Mouse (Mus musculus) ES-Bruce4 (cell line): ENCODE measurements around the gene Ep300. TPM values are rescaled to one million over a fixed set of nuclear protein-coding genes. Genes with fewer than 3 reads are reported as not detected.
"Not testable (repeated sequence)": the region's sequence is repeated elsewhere in the genome, so short reads cannot be mapped to it uniquely, and the experiment has no call there.

ENCODE experiments used
- H3K27ac ChIP-seq: 2 replicates; pipeline ENCODE4 v1.5.1; 2012; ENCODE audit warnings: low read length, inconsistent platforms; ENCODE audit not compliant: insufficient read depth
- H3K27me3 ChIP-seq: 2 replicates; pipeline ENCODE4 v1.6.1; 2012; ENCODE audit warnings: mild to moderate bottlenecking, low read length, inconsistent platforms; ENCODE audit not compliant: control insufficient read depth, poor library complexity, insufficient read depth, severe bottlenecking
- H3K36me3 ChIP-seq: 2 replicates; pipeline ENCODE4 v1.6.1; 2012; ENCODE audit warnings: inconsistent platforms, mild to moderate bottlenecking, low read length, moderate library complexity; ENCODE audit not compliant: control insufficient read depth, poor library complexity, insufficient read depth, severe bottlenecking
- H3K4me1 ChIP-seq: one replicate; pipeline ENCODE4 v1.8.1; 2011; ENCODE audit warnings: low read length; ENCODE audit not compliant: control insufficient read depth, insufficient read depth
- H3K4me3 ChIP-seq: 2 replicates; pipeline ENCODE4 v1.5.1; 2011; ENCODE audit warnings: low read depth, mild to moderate bottlenecking, low read length
- H3K9ac ChIP-seq: 2 replicates; pipeline ENCODE4 v1.6.1; 2012; ENCODE audit warnings: low read depth, mild to moderate bottlenecking, inconsistent platforms; ENCODE audit not compliant: poor library complexity, severe bottlenecking
- H3K9me3 ChIP-seq: replicated peaks from 2 replicates; pipeline ENCODE4 v1.6.1; 2012; ENCODE audit warnings: mild to moderate bottlenecking, low read length, inconsistent platforms; ENCODE audit not compliant: control insufficient read depth, poor library complexity, insufficient read depth, severe bottlenecking
- CTCF ChIP-seq: IDR thresholded peaks from one replicate; pipeline ENCODE4 v1.8.1; 2011; ENCODE audit warnings: low read depth, low read length
- EP300 ChIP-seq: IDR thresholded peaks from 2 replicates; pipeline ENCODE4 v1.6.1; 2011; ENCODE audit warnings: low read depth, low read length; ENCODE audit not compliant: insufficient read depth
- POLR2A ChIP-seq: IDR thresholded peaks from one replicate; pipeline ENCODE4 v1.8.1; 2011; ENCODE audit warnings: low read length; ENCODE audit not compliant: insufficient read depth
- polyA plus RNA-seq: library from polyadenylated mRNA; stranded (reverse); fragments of >200 nt; gene quantifications from 2 replicates; pipeline ENCODE4 v1.2.4, GENCODE M21; 2011; ENCODE audit warnings: low read depth; ENCODE audit not compliant: missing spikeins, insufficient read depth, insufficient read length

The Ep300 gene
- polyA plus RNA-seq, 1 experiment: 122 TPM

GRCm38 (mm10) chr15:81585746-81586461, 753 bp downstream of the Ep300 start:
- TF ChIP-seq CTCF: no peak
- TF ChIP-seq EP300: no peak
- no peak for TF ChIP-seq POLR2A
- H3K4me3 ChIP-seq: peak overlapping the region; percentile 82
- peaks cover 25% of the 10 kb centered on the region for H3K36me3 ChIP-seq
- H3K9me3 ChIP-seq: no peaks in the 10 kb centered on the region
- H3K4me1 ChIP-seq: no peaks in the 10 kb centered on the region
- peak overlapping the region; percentile 100 for H3K9ac ChIP-seq
- no peaks in the 10 kb centered on the region for H3K27me3 ChIP-seq
- H3K27ac ChIP-seq: peak overlapping the region; percentile 69

GRCm38 (mm10) chr15:81586466-81586865, 1.3 kb downstream of the Ep300 start:
- peak overlapping the region; percentile 69 for H3K27ac ChIP-seq
- no peaks in the 10 kb centered on the region for H3K4me1 ChIP-seq
- no peaks in the 10 kb centered on the region for H3K9me3 ChIP-seq
- no peaks in the 10 kb centered on the region for H3K27me3 ChIP-seq
- H3K36me3 ChIP-seq: peaks cover 28% of the 10 kb centered on the region
- peak overlapping the region; percentile 82 for H3K4me3 ChIP-seq
- peak overlapping the region; percentile 100 for H3K9ac ChIP-seq
- TF ChIP-seq CTCF (no peak), EP300 (no peak), POLR2A (no peak)

GRCm38 (mm10) chr15:81587686-81588085, 2.5 kb downstream of the Ep300 start:
- Histone ChIP-seq H3K36me3 (peaks cover 30% of the 10 kb centered on the region), H3K27ac (no peak overlapping the region), H3K27me3 (no peaks in the 10 kb centered on the region), H3K4me3 (no peak overlapping the region), H3K4me1 (no peaks in the 10 kb centered on the region), H3K9ac (peak overlapping the region; percentile 100), H3K9me3 (no peaks in the 10 kb centered on the region)
- TF ChIP-seq EP300 (no peak), POLR2A (no peak), CTCF (no peak)

- H3K4me3 ChIP-seq: no peak overlapping the region
- no peaks in the 10 kb centered on the region; the same call in 1 of the 2 replicates for H3K9me3 ChIP-seq
- TF ChIP-seq EP300 (no peak), POLR2A (no peak), CTCF (no peak)
- no peak overlapping the region for H3K9ac ChIP-seq
- no peak overlapping the region for H3K27ac ChIP-seq
- H3K27me3 ChIP-seq: no peaks in the 10 kb centered on the region
- H3K4me1 ChIP-seq: no peaks in the 10 kb centered on the region
- H3K36me3 ChIP-seq: peaks cover 39% of the 10 kb centered on the region
These were observed 9.1 kb downstream of the Ep300 start for GRCm38 (mm10) chr15:81594146-81594696.

- H3K27ac ChIP-seq, H3K4me3 ChIP-seq, H3K4me1 ChIP-seq, H3K27me3 ChIP-seq, H3K9me3 ChIP-seq, H3K9ac ChIP-seq: not testable (repeated sequence)
- peaks cover 38% of the 10 kb centered on the region for H3K36me3 ChIP-seq
These were observed 13.6 kb downstream of the Ep300 start for GRCm38 (mm10) chr15:81598742-81599141.

- H3K9ac ChIP-seq: no peak overlapping the region
- H3K27ac ChIP-seq: no peak overlapping the region
- H3K4me3 ChIP-seq: no peak overlapping the region
- peaks cover 41% of the 10 kb centered on the region for H3K36me3 ChIP-seq
- TF ChIP-seq CTCF: no peak
- TF ChIP-seq EP300: no peak
- no peak for TF ChIP-seq POLR2A
- H3K4me1 ChIP-seq: no peaks in the 10 kb centered on the region
- H3K9me3 ChIP-seq: no peaks in the 10 kb centered on the region
- no peaks in the 10 kb centered on the region for H3K27me3 ChIP-seq
These were observed 20.1 kb downstream of the Ep300 start for GRCm38 (mm10) chr15:81605241-81605640.

GRCm38 (mm10) chr15:81606634-81607033, 21.5 kb downstream of the Ep300 start:
- Histone ChIP-seq H3K27me3 (no peaks in the 10 kb centered on the region), H3K9ac (no peak overlapping the region), H3K4me1 (no peaks in the 10 kb centered on the region), H3K36me3 (peaks cover 47% of the 10 kb centered on the region), H3K27ac (no peak overlapping the region), H3K4me3 (no peak overlapping the region), H3K9me3 (no peaks in the 10 kb centered on the region)
- TF ChIP-seq POLR2A (no peak), EP300 (no peak), CTCF (no peak)
